Mouse (Mus musculus): ENCODE measurements at regions not wholly inside any gene's neighbourhood (a gene's known extent, or its start where the extent isn't known, plus 50 kb on each side); places are given as distances from the start of the nearest gene placed in this dataset.
A peak's percentile ranks its signal among the peaks of the same experiment; 100 is the strongest.
"Not testable (repeated sequence)": the region's sequence is repeated elsewhere in the genome, so short reads cannot be mapped to it uniquely, and the experiment has no call there.

DNA sequence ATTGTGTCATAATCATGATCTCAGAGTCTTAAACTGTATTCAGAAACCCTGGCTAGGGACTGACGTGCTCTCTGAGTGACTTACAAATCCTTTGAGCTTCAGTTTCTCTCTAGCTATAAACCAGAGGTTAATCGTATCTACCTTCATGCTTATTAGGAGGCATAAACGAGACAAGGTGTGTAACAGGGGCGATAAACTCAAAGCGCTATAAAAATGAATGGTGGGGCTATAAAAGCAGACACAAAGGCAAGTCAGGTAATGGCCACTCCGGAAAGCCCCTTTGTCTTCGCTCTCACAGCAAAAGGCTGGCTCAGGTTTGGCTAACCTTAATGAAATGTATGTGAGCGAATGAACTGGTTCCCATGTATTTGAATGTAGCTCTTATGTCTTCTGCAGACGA is 94.6 kb downstream of the Gm9817 start:
- no peak overlapping the region for H3K9ac ChIP-seq
- H3K36me3 ChIP-seq (replicated peaks; ENCODE audit: control insufficient read depth, insufficient read depth), result no peaks in the 10 kb centered on the region
- H3K4me2 ChIP-seq (replicated peaks), result no peak overlapping the region
- no peaks in the 10 kb centered on the region for H3K4me1 ChIP-seq (replicated peaks; ENCODE audit: control insufficient read depth, insufficient read depth, low read length)
- ATAC-seq (ENCODE audit: low FRiP score), result no peak
- no peak overlapping the region for H3K4me3 ChIP-seq (replicated peaks; ENCODE audit: low read length)
- no peak for DNase-seq (ENCODE audit: low spot score)
- WGBS, result 88% methylated on average over 9 of the region's 9 CpGs
- no peak overlapping the region for H3K27ac ChIP-seq
- no peaks in the 10 kb centered on the region for H3K27me3 ChIP-seq (ENCODE audit: control insufficient read depth, insufficient read depth, low read length)
- H3K9me3 ChIP-seq (ENCODE audit: control insufficient read depth, low read length), result peaks cover 10% of the 10 kb centered on the region

- not testable (repeated sequence) for H3K4me3 ChIP-seq (replicated peaks; ENCODE audit: low read length); H3K4me1 ChIP-seq (replicated peaks; ENCODE audit: control insufficient read depth, insufficient read depth, low read length); DNase-seq (ENCODE audit: low spot score); H3K36me3 ChIP-seq (replicated peaks; ENCODE audit: control insufficient read depth, insufficient read depth); ATAC-seq (ENCODE audit: low FRiP score); H3K27me3 ChIP-seq (ENCODE audit: control insufficient read depth, insufficient read depth, low read length); H3K9me3 ChIP-seq (ENCODE audit: control insufficient read depth, low read length); H3K9ac ChIP-seq; H3K4me2 ChIP-seq (replicated peaks); H3K27ac ChIP-seq
- 91% methylated on average over 3 of the region's 3 CpGs for WGBS
Observed at GRCm38 (mm10) chr13:45175711-45176205, 97.3 kb downstream of the Gm9817 start.

- 88% methylated on average over 1 of the region's 1 CpGs for whole genome bisulfite sequencing
Observed at GRCm38 (mm10) chr13:45181529-45182230, 103.2 kb downstream of the Gm9817 start.

DNA sequence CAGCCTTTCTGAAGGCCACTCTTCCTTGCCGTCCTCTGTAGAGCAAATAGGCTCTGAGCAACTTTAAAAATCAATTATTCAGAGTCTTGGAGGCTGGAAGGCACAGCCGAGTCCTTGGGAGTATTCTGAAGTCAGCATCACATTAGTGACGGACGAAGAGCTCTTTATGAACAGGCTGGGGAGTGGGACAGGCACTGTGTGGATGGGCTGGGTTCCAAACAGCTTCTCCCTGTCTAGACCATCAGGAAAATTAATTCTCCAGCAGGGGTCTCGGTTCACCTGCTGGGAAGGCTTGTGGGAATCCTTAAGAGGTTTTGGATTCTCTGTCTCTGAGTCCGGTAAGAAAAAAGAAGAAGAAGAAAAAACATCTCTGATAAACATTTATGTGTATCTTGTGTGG is 110.9 kb downstream of the Gm9817 start:
- peak; percentile 72; the same call in 1 of the 2 replicates for ATAC-seq (ENCODE audit: low FRiP score)
- Histone ChIP-seq H3K4me2 (replicated peaks) (no peak overlapping the region), H3K4me1 (replicated peaks; ENCODE audit: control insufficient read depth, insufficient read depth, low read length) (0 out of 2 replicates have a peak, but pooled peaks cover 4% of the 10 kb centered on the region), H3K27me3 (ENCODE audit: control insufficient read depth, insufficient read depth, low read length) (no peaks in the 10 kb centered on the region), H3K27ac (no peak overlapping the region), H3K9me3 (ENCODE audit: control insufficient read depth, low read length) (no peaks in the 10 kb centered on the region), H3K36me3 (replicated peaks; ENCODE audit: control insufficient read depth, insufficient read depth) (no peaks in the 10 kb centered on the region), H3K4me3 (replicated peaks; ENCODE audit: low read length) (no peak overlapping the region), H3K9ac (no peak overlapping the region)
- DNase-seq (ENCODE audit: low spot score), result peak; percentile 27
- 24% methylated on average over 6 of the region's 6 CpGs for WGBS

More at GRCm38 (mm10) chr13:45181529-45182230, 103.2 kb downstream of the Gm9817 start:
- H3K36me3 ChIP-seq (replicated peaks; ENCODE audit: control insufficient read depth, insufficient read depth), result no peaks in the 10 kb centered on the region
- no peaks in the 10 kb centered on the region for H3K9me3 ChIP-seq (ENCODE audit: control insufficient read depth, low read length)
- no peak overlapping the region for H3K4me2 ChIP-seq (replicated peaks)
- ATAC-seq (ENCODE audit: low FRiP score) (no peak), DNase-seq (ENCODE audit: low spot score) (no peak)
- no peaks in the 10 kb centered on the region for H3K4me1 ChIP-seq (replicated peaks; ENCODE audit: control insufficient read depth, insufficient read depth, low read length)
- H3K27ac ChIP-seq, result no peak overlapping the region
- H3K27me3 ChIP-seq (ENCODE audit: control insufficient read depth, insufficient read depth, low read length), result no peaks in the 10 kb centered on the region
- H3K9ac ChIP-seq, result no peak overlapping the region
- no peak overlapping the region for H3K4me3 ChIP-seq (replicated peaks; ENCODE audit: low read length)

DNA sequence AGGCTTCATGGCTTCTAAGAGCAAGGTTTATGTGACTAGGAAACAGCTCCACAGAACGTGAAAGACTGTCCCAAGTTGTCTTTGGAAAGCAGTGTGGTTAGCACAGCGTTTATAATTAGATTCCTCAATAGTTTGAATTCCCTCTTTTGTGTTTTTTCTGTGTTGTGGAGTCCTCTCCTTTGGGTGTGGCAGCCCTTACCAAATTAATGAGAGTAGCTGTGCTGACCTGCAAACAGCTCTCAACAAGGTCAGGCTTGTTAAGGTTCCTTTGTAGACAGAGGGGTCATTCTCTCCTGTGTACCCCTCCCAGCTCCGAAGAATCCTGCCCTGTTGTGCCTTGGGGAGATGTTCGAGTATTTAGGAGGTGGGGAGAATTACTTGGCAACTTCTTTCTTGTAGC is 111.7 kb downstream of the Gm9817 start:
- ATAC-seq (ENCODE audit: low FRiP score), result no peak
- Histone ChIP-seq H3K36me3 (replicated peaks; ENCODE audit: control insufficient read depth, insufficient read depth) (no peaks in the 10 kb centered on the region), H3K4me1 (replicated peaks; ENCODE audit: control insufficient read depth, insufficient read depth, low read length) (0 out of 2 replicates have a peak, but pooled peaks cover 4% of the 10 kb centered on the region), H3K9ac (no peak overlapping the region), H3K4me2 (replicated peaks) (no peak overlapping the region), H3K27me3 (ENCODE audit: control insufficient read depth, insufficient read depth, low read length) (no peaks in the 10 kb centered on the region), H3K9me3 (ENCODE audit: control insufficient read depth, low read length) (no peaks in the 10 kb centered on the region), H3K27ac (no peak overlapping the region), H3K4me3 (replicated peaks; ENCODE audit: low read length) (no peak overlapping the region)
- DNase-seq (ENCODE audit: low spot score), result no peak
- WGBS, result 53% methylated on average over 4 of the region's 4 CpGs

DNA sequence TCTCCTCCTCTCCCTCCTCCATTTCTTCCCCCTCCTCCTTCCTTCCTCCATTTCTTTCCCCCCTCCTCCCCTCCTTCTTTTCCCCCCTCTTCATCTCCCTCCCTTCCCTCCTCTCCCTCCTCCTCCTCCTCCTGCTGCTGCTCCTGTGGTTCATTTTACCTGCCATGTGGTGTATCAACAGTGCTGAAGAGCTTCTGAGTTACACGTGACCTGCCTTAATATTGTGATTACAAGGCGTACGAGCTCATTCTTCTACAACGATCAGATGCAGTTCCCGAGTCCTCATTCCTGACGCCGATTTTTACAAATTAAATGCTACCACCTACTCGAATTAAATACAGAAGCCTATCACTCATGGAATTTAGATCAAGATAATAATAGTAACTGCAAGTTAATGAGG is 113.6 kb downstream of the Gm9817 start:
- no peaks in the 10 kb centered on the region for H3K9me3 ChIP-seq (ENCODE audit: control insufficient read depth, low read length)
- 61% methylated on average over 8 of the region's 8 CpGs for WGBS
- H3K4me3 ChIP-seq (replicated peaks; ENCODE audit: low read length), result no peak overlapping the region
- DNase-seq (ENCODE audit: low spot score) (peak; percentile 40), ATAC-seq (ENCODE audit: low FRiP score) (no peak)
- 0 out of 2 replicates have a peak, but pooled peaks cover 4% of the 10 kb centered on the region for H3K4me1 ChIP-seq (replicated peaks; ENCODE audit: control insufficient read depth, insufficient read depth, low read length)
- H3K4me2 ChIP-seq (replicated peaks), result 0 out of 2 replicates have a peak overlapping the region, but pooled peaks have one; percentile 13
- no peaks in the 10 kb centered on the region for H3K27me3 ChIP-seq (ENCODE audit: control insufficient read depth, insufficient read depth, low read length)
- H3K9ac ChIP-seq, result no peak overlapping the region
- H3K27ac ChIP-seq, result 0 out of 2 replicates have a peak overlapping the region, but pooled peaks have one; percentile 8
- H3K36me3 ChIP-seq (replicated peaks; ENCODE audit: control insufficient read depth, insufficient read depth), result no peaks in the 10 kb centered on the region

- 57% methylated on average over 2 of the region's 2 CpGs for WGBS
- Histone ChIP-seq H3K9me3 (ENCODE audit: control insufficient read depth, low read length) (no peaks in the 10 kb centered on the region), H3K27ac (no peak overlapping the region), H3K4me1 (replicated peaks; ENCODE audit: control insufficient read depth, insufficient read depth, low read length) (no peaks in the 10 kb centered on the region), H3K9ac (no peak overlapping the region), H3K4me3 (replicated peaks; ENCODE audit: low read length) (no peak overlapping the region), H3K36me3 (replicated peaks; ENCODE audit: control insufficient read depth, insufficient read depth) (no peaks in the 10 kb centered on the region), H3K4me2 (replicated peaks) (no peak overlapping the region), H3K27me3 (ENCODE audit: control insufficient read depth, insufficient read depth, low read length) (no peaks in the 10 kb centered on the region)
- DNase-seq (ENCODE audit: low spot score) (no peak), ATAC-seq (ENCODE audit: low FRiP score) (no peak)
Observed at GRCm38 (mm10) chr13:45195562-45195961, 117.1 kb downstream of the Gm9817 start.

GRCm38 (mm10) chr13:45196363-45196762 is 117.9 kb downstream of the Gm9817 start:
- Histone ChIP-seq H3K4me3 (replicated peaks; ENCODE audit: low read length) (no peak overlapping the region), H3K36me3 (replicated peaks; ENCODE audit: control insufficient read depth, insufficient read depth) (no peaks in the 10 kb centered on the region), H3K4me1 (replicated peaks; ENCODE audit: control insufficient read depth, insufficient read depth, low read length) (no peaks in the 10 kb centered on the region), H3K27me3 (ENCODE audit: control insufficient read depth, insufficient read depth, low read length) (no peaks in the 10 kb centered on the region), H3K4me2 (replicated peaks) (no peak overlapping the region), H3K9ac (no peak overlapping the region), H3K9me3 (ENCODE audit: control insufficient read depth, low read length) (no peaks in the 10 kb centered on the region), H3K27ac (no peak overlapping the region)
- DNase-seq (ENCODE audit: low spot score) (no peak), ATAC-seq (ENCODE audit: low FRiP score) (no peak)

- Histone ChIP-seq H3K9ac (no peak overlapping the region), H3K27me3 (ENCODE audit: control insufficient read depth, insufficient read depth, low read length) (no peaks in the 10 kb centered on the region), H3K4me3 (replicated peaks; ENCODE audit: low read length) (no peak overlapping the region), H3K36me3 (replicated peaks; ENCODE audit: control insufficient read depth, insufficient read depth) (no peaks in the 10 kb centered on the region), H3K27ac (no peak overlapping the region), H3K4me1 (replicated peaks; ENCODE audit: control insufficient read depth, insufficient read depth, low read length) (0 out of 2 replicates have a peak, but pooled peaks cover 3% of the 10 kb centered on the region), H3K4me2 (replicated peaks) (no peak overlapping the region), H3K9me3 (ENCODE audit: control insufficient read depth, low read length) (no peaks in the 10 kb centered on the region)
- DNase-seq (ENCODE audit: low spot score), result no peak
- no peak for ATAC-seq (ENCODE audit: low FRiP score)
- 78% methylated on average over 9 of the region's 9 CpGs for WGBS
Observed at GRCm38 (mm10) chr13:45200511-45201120, 122.1 kb downstream of the Gm9817 start.
